Mouse (Mus musculus) cerebellum, adult 18-20 months (tissue): ENCODE measurements at regions not wholly inside any gene's neighbourhood (a gene's known extent, or its start where the extent isn't known, plus 50 kb on each side); places are given as distances from the start of the nearest gene placed in this dataset.

Source experiments
- DNase-seq, 2 experiments: peaks; one replicate each; pipeline ENCODE4 v3.0.0; 2021

DNA sequence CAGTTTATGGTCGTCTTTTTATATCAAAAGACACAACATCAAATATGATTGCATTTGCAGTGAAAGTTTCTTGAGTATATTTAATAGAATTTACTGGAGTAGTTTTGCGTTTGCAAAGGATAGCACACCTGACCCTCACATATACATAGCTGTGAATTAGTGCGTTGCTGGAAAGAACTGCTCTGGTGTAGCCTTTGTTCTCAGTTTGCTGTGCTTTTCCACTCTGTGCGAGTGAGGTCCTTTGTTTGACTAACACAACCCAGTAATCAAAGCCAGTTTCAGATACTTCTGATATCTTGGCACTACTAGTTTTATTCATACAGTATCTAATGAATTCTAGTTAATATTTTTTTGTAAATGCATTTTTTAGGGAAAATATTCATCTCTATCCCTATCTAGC lies 84.7 kb downstream of the Trim52 start:
- DNase-seq: no peak

DNA sequence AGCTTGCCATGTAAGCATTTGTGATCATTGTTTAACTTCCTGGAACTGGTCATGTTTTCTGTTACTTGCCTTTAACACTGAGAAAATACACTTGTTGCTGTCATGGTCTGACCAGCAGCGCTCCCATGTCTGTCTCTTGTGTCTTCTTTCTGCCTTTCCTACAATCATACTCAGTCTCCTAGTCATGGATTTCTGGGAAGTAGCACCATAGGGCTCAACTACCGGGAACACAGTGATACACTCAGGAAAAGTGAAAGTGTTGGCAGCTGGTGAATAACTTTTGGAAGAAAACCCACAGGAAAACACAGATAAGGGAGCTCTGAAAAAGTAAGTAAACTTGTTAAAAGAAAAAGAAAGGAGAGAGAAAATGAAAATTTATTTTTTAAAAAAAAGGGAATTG lies 87.6 kb downstream of the Trim52 start:
- no peak for DNase-seq

DNA sequence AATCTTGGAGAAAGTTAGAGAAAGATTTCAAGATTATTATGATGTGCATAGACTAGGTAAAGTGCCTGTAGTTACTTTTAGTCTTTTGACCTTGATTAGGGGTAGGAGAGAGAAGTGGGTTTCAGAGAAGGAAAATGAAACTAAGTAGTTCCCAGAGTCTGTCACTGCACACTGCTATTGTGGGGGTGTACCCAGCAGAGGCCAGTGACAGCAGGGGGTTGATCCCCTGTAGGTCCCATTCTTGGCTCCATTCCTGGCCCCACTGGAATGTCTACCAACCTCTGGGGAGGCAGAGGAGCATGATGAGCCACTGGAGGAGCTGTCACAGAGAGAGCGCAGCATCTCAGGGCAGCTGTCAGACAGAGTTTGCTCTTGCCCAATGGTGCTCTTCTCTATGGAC lies 88.1 kb downstream of the Trim52 start:
- no peak for DNase-seq

DNA sequence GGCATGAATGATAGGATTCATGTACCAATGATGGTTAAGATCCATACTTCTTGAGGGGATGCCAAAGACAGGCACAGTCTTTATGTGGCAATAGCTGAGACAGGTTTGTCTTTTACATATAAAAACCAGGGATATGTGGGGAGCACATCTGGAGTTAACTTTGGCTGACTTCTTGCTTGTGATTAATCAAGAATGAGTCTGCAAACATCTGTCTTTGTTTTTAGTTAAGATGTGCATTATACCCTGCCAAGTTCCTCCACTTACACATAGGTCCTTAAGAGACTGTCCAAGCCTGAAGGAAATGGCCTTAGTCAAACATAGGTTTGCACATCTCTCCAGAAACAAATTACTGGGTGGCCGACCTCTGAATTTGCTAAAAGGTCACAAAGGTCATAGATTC lies 91.8 kb downstream of the Trim52 start:
- no peak for DNase-seq

DNA sequence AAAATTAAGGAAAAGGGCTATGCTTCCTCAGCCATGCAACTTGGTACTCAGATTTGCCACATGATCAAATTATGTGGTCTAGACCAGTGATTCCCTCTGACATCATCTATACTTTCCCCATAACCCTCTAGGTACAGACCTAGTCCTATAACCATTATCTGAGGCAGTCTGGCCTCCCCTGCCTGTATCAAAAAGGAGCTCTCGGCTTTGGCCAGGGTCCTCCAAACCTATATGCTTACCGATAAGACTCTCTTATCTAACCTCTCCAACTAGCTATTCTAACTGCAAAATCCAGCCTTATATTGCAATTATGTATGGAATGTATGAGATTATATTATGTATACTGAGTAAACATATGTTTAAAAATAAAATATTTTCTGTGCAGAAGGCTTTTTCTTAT lies 93.1 kb downstream of the Trim52 start:
- no peak for DNase-seq

DNA sequence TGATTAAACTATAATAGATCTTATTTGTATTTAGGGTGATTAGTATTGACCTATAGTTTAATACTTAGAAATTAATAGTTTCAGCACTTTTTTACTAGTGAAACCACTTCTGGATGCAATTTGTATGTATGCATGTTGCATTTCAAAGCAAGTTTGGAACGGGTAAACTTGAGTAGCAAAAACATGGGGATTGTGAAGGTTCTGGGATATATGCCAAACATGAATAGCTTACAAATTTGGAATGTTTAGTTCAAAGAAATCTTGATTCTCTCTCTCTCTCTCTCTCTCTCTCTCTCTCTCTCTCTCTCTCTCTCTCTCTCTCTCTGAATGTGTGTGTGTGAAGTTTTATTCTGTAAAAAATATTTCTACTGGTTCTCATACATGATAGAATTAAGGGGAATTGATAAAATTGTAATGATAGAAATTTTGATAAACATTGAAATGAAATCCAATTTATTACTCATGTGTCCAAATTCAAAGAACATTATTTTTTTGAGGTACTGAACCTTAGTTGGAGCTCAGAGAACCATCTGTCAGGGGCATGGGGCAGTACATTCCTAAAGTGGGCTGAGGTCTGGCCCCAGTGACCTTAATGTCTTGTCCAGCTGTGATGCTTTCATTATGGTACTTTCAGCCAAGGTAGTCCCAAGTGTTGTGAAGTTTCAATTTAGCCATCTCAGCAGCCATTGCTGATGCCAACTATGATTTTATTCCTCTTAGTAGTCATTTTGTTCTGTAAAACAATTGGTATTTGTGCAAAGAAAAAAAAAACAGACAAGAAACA lies 93.7 kb downstream of the Trim52 start:
- no peak for DNase-seq

DNA sequence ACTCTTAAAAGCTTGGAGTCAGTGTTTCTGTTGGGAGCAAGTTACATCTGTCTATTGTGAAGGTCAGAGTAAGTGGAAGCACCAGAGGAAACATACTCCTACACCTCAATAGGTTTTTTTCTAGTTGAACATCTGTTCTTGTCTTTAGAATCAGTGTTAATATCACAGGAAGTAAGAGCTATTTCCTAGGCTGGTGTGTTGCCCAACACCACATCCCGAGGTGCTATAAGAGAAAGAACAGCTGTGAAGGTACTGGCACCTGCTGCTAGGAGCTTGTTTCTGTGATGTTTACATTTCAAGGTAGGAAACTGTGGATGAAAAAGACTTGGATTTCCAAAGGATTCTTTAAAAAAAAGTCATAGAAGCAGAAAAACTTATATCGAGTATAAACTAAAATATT lies 105.1 kb downstream of the Trim52 start:
- no peak for DNase-seq

DNA sequence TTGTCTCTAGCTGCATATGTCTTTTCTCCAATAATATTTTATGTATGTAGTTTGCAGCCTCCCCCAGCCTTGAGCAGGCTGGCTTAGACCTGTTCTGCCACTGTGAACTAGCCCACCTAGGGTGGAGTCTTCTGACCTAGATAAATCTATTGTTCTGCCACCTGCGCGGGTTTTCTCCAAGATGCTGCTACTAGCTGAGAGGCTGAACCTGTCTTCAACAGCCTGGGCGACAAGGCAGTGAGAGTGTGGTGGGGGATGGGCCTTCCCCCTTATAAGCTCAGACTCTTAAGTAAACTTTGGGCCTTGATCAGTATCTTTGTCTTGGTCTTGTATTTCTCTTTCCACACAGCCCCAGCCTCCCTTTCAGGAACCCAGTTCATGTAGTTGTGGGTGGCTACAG lies 111.7 kb downstream of the Trim52 start:
- DNase-seq: no peak

DNA sequence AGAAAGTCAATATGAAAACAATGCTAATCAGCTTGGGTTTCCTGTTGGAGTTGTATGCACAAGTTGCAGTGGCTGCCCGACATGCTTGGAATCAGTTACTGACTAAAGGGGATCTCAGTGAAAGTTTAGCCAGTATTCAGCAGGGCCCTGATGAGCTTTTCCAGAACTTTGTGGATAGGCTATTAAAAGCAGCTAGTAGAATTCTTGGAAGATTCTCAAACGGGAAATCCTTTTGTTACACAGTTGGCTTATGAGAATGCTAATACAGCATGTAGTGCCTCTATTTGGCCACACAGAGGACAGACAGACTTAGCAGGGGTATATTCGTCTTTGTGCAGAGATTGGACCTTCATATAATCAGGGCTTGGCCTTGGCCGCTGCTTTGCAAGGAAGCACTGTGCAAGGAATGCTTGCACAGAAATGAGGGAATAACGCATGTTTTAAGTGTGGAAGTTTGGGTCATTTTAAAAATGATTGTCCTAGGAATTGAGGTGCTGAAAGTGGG lies 113.3 kb downstream of the Trim52 start:
- no peak for DNase-seq

DNA sequence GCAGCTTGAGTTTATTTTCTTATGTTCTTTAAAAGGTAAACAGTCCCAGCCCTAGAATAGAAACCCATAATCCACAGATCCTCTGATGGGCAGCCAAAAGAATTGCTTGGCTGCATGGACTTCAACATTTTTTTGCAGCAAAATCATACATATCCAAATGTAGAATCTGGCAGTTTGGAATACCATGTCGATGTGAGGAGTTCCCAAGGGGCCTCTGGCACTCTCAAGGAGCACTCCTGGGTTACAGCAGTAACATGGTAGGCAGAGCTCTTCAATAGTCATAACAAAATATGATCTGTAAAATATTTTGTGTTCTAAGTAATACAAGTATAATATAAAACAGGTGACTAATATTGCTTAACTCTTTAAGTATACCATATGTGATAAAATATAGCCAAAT lies 119.4 kb downstream of the Trim52 start:
- DNase-seq: no peak

DNA sequence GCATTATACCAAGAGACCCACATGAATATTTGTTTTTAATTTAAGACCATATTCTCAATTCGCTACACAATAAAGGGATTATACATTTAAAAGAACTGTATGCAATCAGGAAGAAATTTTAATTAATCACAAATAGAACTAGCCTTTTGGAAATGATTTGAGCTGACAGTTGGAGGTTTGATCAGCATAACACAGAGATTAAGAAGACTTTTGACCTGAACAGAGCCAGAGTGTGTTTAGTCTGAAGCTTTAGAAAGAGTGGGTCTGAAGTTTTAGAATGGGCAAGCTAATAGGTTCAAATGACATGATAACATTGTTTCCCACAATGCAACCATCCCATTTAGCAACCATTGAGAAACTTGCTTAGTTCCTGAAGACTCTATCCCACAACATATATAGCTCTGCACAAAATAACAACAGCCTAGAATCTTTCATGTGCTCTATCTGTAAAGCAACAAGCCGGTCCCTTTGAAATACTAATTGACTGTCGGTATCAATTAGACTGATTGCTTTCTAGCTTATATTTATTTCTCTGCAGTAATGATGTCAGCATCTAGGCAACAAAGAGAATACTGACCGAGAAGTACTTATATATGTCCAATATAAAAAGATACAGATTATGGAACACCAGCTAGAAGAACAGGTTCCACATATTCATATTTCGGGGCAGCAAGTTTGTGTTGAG lies 135.9 kb downstream of the Trim52 start:
- no peak for DNase-seq

DNA sequence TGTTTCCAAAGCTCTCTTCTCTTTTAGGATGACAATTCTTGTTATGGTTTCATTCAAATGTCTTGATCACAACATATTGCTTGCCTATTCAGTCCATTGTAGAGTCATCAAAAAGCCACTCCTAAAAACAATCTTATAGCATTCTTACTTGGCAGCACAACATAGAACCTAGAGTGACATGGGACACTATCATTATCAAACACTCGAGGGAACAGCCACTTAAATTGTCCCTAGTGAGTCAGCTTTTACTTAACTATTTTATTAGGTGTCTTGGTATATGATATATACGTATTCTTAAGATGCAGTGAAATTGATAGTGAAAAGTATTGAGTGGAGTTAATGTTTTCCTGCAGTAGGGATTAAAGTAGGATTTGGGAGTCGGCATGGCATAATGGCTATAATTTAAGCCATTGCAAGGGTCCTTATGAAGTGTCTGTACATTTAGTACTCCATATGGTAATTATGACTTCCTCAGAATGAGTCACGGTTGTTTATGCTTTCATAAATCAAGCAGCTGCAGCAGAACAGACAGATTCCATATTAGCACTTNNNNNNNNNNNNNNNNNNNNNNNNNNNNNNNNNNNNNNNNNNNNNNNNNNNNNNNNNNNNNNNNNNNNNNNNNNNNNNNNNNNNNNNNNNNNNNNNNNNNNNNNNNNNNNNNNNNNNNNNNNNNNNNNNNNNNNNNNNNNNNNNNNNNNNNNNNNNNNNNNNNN lies 153.6 kb downstream of the Trim52 start:
- no peak for DNase-seq

DNA sequence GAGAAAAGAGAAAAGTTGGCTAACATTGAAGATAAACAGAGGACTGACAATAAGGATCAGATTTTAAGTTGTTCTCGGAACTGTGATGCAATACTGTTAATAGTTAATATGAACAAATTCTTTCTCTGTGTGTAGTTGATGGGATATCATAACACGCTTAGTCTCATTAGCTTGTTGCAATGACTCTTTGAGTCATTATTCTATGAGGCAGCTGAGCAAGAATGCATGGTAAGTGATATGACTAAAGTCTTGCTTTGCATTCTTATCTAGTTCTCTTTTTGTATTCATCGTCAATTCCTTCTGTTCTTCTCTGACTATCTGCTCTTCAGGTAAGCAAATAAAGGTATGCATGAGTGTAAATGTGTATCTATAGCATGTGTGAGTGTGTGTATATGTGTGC lies 159.3 kb downstream of the Trim52 start:
- DNase-seq: no peak

DNA sequence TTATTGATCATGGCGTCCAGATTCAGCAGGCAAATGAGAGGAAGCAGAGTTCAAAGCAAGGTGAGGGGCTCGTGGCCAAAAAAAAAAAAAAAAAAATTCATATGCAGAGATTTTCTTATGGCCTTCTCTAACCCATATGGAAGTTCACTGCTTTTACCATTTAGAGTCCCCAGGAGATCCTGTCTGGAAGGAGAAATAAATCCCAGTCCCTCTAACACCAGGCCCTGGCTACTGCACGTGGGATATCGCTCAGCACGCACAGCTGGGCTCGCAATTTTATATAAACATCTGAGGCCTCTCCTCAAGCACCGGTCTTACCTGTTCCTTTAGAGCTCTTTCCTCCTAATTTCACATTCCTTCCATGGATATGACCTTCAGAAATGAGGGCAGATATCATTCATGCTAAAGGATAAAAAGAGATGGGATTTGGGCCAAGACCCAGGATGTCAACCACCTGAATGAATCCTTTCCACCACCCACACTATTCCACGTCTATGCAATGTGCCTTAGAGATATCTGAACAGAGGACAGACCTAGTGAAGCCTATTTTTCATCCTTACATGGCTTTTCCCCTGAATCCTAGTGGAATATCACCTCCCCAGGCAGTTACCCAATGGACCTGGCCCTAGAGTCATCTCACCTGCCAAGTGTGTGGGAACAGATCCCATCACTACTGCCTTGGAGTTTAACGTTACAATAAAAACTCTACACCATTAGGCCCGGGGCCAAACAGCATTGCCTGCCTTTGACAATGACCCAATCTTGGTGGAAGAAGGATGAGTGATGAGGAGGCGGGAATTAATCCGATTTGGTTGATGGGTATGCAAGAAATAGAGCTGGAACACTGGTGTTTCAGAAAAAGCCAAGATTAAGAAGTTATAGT lies 161.9 kb downstream of the Trim52 start:
- DNase-seq: no peak

DNA sequence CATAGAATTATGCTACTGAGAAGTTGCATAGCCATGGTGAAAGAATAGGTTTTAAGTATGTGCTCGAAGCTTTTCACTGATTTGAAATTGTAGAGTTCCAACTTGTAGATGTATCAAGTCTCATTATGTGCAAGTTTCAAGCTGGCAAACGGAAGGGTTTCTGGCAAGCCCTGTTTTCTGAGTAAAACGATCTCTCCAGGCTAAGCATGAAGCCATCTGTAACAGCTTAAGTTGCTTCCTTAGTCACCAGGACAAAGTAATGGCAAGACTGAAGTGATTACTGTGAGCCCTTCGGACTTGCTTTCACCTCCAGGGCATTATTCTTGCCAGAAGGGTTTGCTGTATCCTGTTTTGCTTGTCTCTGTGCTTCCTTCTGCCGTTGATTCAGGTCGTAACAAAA lies 163.7 kb downstream of the Trim52 start:
- DNase-seq: no peak

DNA sequence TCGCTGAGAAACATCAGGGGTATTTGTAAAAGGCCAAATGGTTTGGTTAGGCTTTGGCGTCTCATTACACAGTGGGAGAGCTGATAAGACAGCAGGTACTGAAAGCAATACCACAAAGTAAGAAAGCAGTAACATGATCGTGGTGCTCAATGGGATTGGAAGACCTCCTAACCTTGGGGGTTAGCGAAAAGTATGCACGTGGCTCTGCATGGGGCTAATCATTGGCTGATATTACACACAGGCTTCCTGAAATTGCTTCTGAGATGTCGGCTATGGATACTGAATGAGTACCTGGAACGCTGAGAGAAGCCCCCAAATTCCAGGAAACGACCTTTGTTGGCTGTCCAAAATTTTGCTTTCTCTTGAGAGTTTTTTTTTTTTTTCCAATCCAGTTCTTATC lies 207.6 kb downstream of the Trim52 start:
- DNase-seq: no peak

DNA sequence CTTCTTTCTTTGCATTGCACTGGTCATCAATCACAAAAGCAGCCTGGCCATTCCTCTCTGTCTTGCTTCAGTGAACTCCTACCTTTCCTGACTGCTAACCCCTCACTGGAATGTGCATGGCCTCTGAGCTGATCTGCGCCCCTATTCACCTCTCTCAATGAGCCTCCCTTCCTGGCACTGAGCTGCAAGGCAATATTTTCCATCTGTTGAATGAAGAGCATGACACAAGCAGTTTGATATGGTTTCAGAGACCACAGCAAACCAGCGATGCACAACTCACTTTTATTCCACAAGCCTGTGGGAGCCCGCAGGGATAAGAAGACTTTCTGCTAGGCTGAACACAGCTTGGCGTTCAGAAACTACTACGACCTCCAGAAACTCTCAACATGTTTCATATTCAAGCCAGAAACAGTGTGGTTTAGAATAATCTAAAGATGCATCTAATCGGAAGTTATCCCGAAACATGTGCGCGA lies 208.1 kb downstream of the Trim52 start:
- no peak for DNase-seq

DNA sequence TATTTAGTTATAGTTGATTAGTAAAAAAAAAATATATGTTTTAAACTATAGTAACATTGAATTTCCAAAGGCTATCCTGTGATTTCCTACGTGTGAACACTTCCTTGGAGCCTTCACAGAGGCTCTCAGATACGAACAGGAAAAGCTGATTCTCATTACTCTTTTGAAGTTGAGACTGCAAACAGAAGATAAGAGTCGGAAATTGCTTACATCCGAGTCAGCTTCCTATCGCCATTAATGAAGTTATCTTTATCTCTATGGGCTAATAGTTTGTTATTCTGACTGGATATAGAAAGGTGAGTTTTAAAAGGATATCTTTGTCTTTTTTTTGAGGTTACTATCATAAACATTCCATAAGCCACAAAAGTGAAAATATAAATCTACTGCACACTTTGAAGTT lies 212.8 kb downstream of the Trim52 start:
- no peak for DNase-seq

DNA sequence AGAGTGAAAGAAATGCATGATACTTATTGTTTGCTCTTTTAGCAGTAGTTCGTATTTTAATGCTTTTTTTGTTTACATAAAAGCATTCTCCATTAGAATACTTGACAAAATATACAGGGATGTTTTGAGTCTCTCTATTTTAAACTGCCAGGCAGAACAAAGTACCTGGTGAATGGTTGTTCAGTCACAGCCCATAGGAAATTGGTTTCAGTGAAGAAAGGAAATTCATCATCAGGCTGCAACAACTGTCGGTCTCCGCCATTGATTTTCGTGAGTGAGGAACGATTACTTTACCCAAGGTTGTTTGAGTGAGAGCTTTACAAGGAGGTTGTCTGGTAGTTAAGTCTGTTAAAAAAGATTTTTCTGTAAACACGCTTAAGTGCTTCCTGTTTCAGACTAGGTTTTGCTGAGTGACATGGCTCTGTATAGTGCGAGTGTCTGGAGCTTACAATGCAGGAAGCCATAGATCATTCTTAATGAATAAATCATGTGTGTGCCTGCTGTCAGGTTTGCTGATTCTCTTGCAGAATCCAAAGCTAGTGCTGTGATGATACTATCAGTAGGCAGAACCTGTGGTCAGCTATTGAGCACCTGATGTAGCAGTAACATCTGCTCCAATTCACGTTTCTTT lies 221.8 kb downstream of the Trim52 start:
- DNase-seq: no peak

DNA sequence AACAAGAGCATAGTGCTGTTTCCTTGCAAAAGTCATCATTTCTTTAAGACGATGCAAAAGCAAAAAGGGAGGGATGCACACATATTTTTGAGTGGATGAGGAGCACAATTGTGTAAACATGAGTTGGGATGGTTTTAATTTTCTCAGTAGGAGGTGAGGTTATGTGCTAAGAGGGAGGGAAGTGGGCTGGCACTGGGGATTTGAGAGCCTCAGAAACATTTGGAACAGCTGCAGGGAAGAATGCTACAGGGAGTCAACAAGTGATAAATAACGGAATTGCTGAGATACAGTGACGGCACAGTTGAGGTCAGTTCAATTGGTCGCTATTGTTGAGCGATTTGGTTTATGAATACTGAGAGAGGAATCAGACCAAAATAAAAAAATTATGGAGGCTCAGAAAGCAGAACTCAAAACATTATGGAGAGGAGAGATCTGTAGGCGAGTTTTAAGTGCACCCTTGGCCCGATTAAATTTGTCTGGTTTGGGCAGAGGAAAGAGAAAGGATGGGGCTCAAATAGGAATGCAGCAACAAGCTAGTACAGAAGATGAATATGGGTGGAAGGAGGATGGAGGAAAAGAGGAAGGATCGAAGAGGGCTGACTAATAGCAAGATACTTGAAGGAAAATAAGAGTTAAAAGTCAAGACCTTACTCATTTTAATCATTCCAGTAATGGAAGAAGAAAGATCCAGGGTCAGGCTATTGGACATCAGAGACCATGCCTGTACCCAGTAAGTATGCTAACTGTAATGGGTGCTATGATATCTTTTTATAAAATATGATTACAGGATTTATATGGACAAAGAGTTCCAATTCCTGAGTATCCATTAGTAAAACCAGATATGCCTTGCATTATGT lies 259.0 kb downstream of the Trim52 start:
- no peak for DNase-seq

DNA sequence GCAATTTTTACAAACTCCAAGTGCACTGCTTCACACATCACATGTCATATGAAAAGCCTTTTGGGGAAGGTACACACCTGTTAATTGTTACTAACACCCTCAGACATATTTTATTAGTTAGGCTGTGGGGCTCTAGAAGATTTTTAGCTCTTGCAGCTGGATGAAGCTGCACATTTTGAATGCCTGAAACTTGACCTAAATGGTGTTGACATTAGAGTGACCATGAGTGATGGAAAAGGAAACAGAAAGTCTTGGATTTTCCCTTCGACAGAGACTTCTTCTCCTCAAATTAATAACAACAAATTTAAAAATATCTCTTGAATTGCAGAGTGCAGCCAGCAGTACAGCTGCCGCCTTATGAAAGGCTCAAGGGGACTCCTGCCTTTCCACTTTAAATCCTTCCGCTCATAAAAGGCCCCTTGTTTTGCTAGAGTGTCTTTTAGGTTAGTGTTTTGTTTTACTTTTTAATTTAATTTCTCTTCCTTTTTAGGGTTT lies 259.7 kb downstream of the Trim52 start:
- DNase-seq: no peak
